Mouse (Mus musculus) liver, embryonic 13.5 days (tissue): Measurements from ENCODE around the gene Gm26558. TPM values are rescaled to one million over a fixed set of nuclear protein-coding genes. Genes with fewer than 3 reads are reported as not detected.

Experiments
- ATAC-seq: fragments of 200-750 bp; cut with Nextera tagmentation; 2 replicates; pipeline ENCODE4 v1.8.0; 2017; ENCODE audit warnings: low read depth, mild to moderate bottlenecking, moderate number of reproducible peaks, moderate library complexity
- DNase-seq: peaks from one replicate; pipeline ENCODE4 v3.0.0; 2022
- H3K27ac ChIP-seq: fragments of 300-500 bp; sonication (generic); 2 replicates; pipeline ENCODE4 v1.5.1; 2015; ENCODE audit warnings: moderate library complexity, mild to moderate bottlenecking, inconsistent platforms
- H3K27me3 ChIP-seq: fragments of 300-500 bp; sonication (generic); 2 replicates; pipeline ENCODE4 v1.6.1; 2015; ENCODE audit warnings: mild to moderate bottlenecking, inconsistent platforms
- H3K36me3 ChIP-seq: fragments of 300-500 bp; sonication (generic); 2 replicates; pipeline ENCODE4 v1.6.1; 2015; ENCODE audit warnings: mild to moderate bottlenecking, inconsistent platforms
- H3K4me1 ChIP-seq: fragments of 300-500 bp; sonication (generic); replicated peaks from 2 replicates; pipeline ENCODE4 v1.6.1; 2015; ENCODE audit warnings: inconsistent platforms
- H3K4me2 ChIP-seq: fragments of 300-500 bp; sonication (generic); 2 replicates; pipeline ENCODE4 v1.6.1; 2015; ENCODE audit warnings: inconsistent platforms, mild to moderate bottlenecking, moderate library complexity
- H3K4me3 ChIP-seq: fragments of 300-500 bp; sonication (generic); replicated peaks from 2 replicates; pipeline ENCODE4 v1.5.1; 2015; ENCODE audit warnings: mild to moderate bottlenecking, inconsistent platforms
- H3K9ac ChIP-seq: fragments of 300-500 bp; sonication (generic); 2 replicates; pipeline ENCODE4 v1.6.1; 2015; ENCODE audit warnings: mild to moderate bottlenecking, inconsistent platforms
- H3K9me3 ChIP-seq: fragments of 300-500 bp; sonication (generic); replicated peaks from 2 replicates; pipeline ENCODE4 v1.6.1; 2016; ENCODE audit warnings: inconsistent platforms
- WGBS: fragments of 180-500 bp; shearing (Covaris S2); methylation state at CpG from one replicate; pipeline ENCODE4 v1.1.7; 2015; ENCODE audit not compliant: insufficient replicate concordance; 5-methylcytosine and 5-hydroxymethylcytosine counted together
- polyA plus RNA-seq: library from polyadenylated mRNA; unstranded; fragments of >200 nt; fragmentation: Nextera tagmentation; extraction: Ambion mirVana; gene quantifications from 2 replicates; pipeline ENCODE4 v1.2.1, GENCODE M21; 2015

Gm26558 gene
- polyA plus RNA-seq, 1 experiment from 2014 or later: 0.54 TPM

GRCm38 (mm10) chr2:70647681-70648080, 14.2 kb downstream of the Gm26558 start:
- ATAC-seq: no peak
- DNase-seq: no peak
- Histone ChIP-seq H3K36me3 (no peaks in the 10 kb centered on the region), H3K9ac (no peak overlapping the region), H3K27ac (no peak overlapping the region), H3K4me2 (no peak overlapping the region), H3K27me3 (no peaks in the 10 kb centered on the region), H3K4me3 (no peak overlapping the region), H3K9me3 (no peaks in the 10 kb centered on the region), H3K4me1 (peaks cover 3% of the 10 kb centered on the region)
- 53% methylated on average over 4 of the region's 4 CpGs for WGBS

GRCm38 (mm10) chr2:70645266-70645780, 16.6 kb downstream of the Gm26558 start:
- no peak overlapping the region for H3K4me2 ChIP-seq
- whole genome bisulfite sequencing: 46% methylated on average over 6 of the region's 6 CpGs
- no peak overlapping the region for H3K9ac ChIP-seq
- no peaks in the 10 kb centered on the region for H3K36me3 ChIP-seq
- ATAC-seq: no peak
- no peak overlapping the region for H3K27ac ChIP-seq
- H3K4me1 ChIP-seq: no peaks in the 10 kb centered on the region
- no peaks in the 10 kb centered on the region for H3K27me3 ChIP-seq
- H3K9me3 ChIP-seq: no peaks in the 10 kb centered on the region
- no peak for DNase-seq
- H3K4me3 ChIP-seq: no peak overlapping the region

GRCm38 (mm10) chr2:70642971-70643565, 18.8 kb downstream of the Gm26558 start:
- no peaks in the 10 kb centered on the region for H3K4me1 ChIP-seq
- no peak overlapping the region for H3K9ac ChIP-seq
- ATAC-seq (no peak), DNase-seq (no peak)
- H3K27me3 ChIP-seq: no peaks in the 10 kb centered on the region
- no peak overlapping the region for H3K27ac ChIP-seq
- H3K4me2 ChIP-seq: no peak overlapping the region
- no peaks in the 10 kb centered on the region for H3K36me3 ChIP-seq
- H3K9me3 ChIP-seq: no peaks in the 10 kb centered on the region
- WGBS: 71% methylated on average over 16 of the region's 16 CpGs
- no peak overlapping the region for H3K4me3 ChIP-seq

- no peaks in the 10 kb centered on the region for H3K4me1 ChIP-seq
- H3K9ac ChIP-seq: no peak overlapping the region
Measured at GRCm38 (mm10) chr2:70640968-70641367, 20.9 kb downstream of the Gm26558 start.

GRCm38 (mm10) chr2:70634028-70634690, 27.7 kb downstream of the Gm26558 start:
- H3K9ac ChIP-seq: no peak overlapping the region
- no peak overlapping the region for H3K27ac ChIP-seq
- no peaks in the 10 kb centered on the region for H3K9me3 ChIP-seq
- H3K36me3 ChIP-seq: no peaks in the 10 kb centered on the region
- H3K27me3 ChIP-seq: no peaks in the 10 kb centered on the region
- H3K4me3 ChIP-seq: no peak overlapping the region
- H3K4me2 ChIP-seq: no peak overlapping the region
- no peak for DNase-seq
- ATAC-seq: no peak
- WGBS: 71% methylated on average over 5 of the region's 5 CpGs
- H3K4me1 ChIP-seq: no peaks in the 10 kb centered on the region

More at GRCm38 (mm10) chr2:70640968-70641367, 20.9 kb downstream of the Gm26558 start:
- Histone ChIP-seq H3K36me3 (no peaks in the 10 kb centered on the region), H3K9me3 (no peaks in the 10 kb centered on the region), H3K27me3 (no peaks in the 10 kb centered on the region), H3K4me3 (no peak overlapping the region), H3K27ac (no peak overlapping the region), H3K4me2 (no peak overlapping the region)
- no peak for DNase-seq
- no peak for ATAC-seq

- H3K36me3 ChIP-seq: no peaks in the 10 kb centered on the region
- ATAC-seq: no peak
- no peaks in the 10 kb centered on the region for H3K27me3 ChIP-seq
- H3K4me3 ChIP-seq: no peak overlapping the region
- H3K9me3 ChIP-seq: 0 out of 2 replicates have a peak, but pooled peaks cover 3% of the 10 kb centered on the region
- no peak for DNase-seq
- H3K4me2 ChIP-seq: no peak overlapping the region
- no peak overlapping the region for H3K27ac ChIP-seq
- 63% methylated on average over 1 of the region's 1 CpGs for WGBS
- no peak overlapping the region for H3K9ac ChIP-seq
- H3K4me1 ChIP-seq: no peaks in the 10 kb centered on the region
Measured at GRCm38 (mm10) chr2:70632412-70632811, 29.5 kb downstream of the Gm26558 start.

- ATAC-seq (no peak), DNase-seq (no peak)
- H3K27ac ChIP-seq: no peak overlapping the region
- H3K36me3 ChIP-seq: no peaks in the 10 kb centered on the region
- H3K4me1 ChIP-seq: no peaks in the 10 kb centered on the region
- H3K9me3 ChIP-seq: 0 out of 2 replicates have a peak, but pooled peaks cover 7% of the 10 kb centered on the region
- no peak overlapping the region for H3K9ac ChIP-seq
- no peaks in the 10 kb centered on the region for H3K27me3 ChIP-seq
- 55% methylated on average over 1 of the region's 1 CpGs for WGBS
- no peak overlapping the region for H3K4me2 ChIP-seq
- no peak overlapping the region for H3K4me3 ChIP-seq
Measured at GRCm38 (mm10) chr2:70631321-70631720, 30.6 kb downstream of the Gm26558 start.

- Histone ChIP-seq H3K36me3 (no peaks in the 10 kb centered on the region), H3K9ac (no peak overlapping the region), H3K4me2 (no peak overlapping the region), H3K4me3 (no peak overlapping the region), H3K9me3 (0 out of 2 replicates have a peak, but pooled peaks cover 7% of the 10 kb centered on the region), H3K27me3 (no peaks in the 10 kb centered on the region), H3K4me1 (no peaks in the 10 kb centered on the region), H3K27ac (no peak overlapping the region)
- DNase-seq: no peak
- WGBS: 47% methylated on average over 3 of the region's 3 CpGs
- ATAC-seq: no peak
Measured at GRCm38 (mm10) chr2:70629921-70630320, 32.0 kb downstream of the Gm26558 start.

GRCm38 (mm10) chr2:70629339-70629761, 32.6 kb downstream of the Gm26558 start:
- Histone ChIP-seq H3K9ac (no peak overlapping the region), H3K4me1 (no peaks in the 10 kb centered on the region), H3K27ac (no peak overlapping the region), H3K4me3 (no peak overlapping the region), H3K27me3 (no peaks in the 10 kb centered on the region), H3K36me3 (no peaks in the 10 kb centered on the region), H3K4me2 (no peak overlapping the region), H3K9me3 (0 out of 2 replicates have a peak, but pooled peaks cover 7% of the 10 kb centered on the region)
- no peak for ATAC-seq
- DNase-seq: no peak
- 24% methylated on average over 10 of the region's 10 CpGs for WGBS

- WGBS: 44% methylated on average over 12 of the region's 12 CpGs
- no peaks in the 10 kb centered on the region for H3K27me3 ChIP-seq
Measured at GRCm38 (mm10) chr2:70628397-70628796, 33.5 kb downstream of the Gm26558 start.

GRCm38 (mm10) chr2:70625761-70626160, 36.1 kb downstream of the Gm26558 start:
- Histone ChIP-seq H3K4me1 (no peaks in the 10 kb centered on the region), H3K36me3 (no peaks in the 10 kb centered on the region), H3K9me3 (0 out of 2 replicates have a peak, but pooled peaks cover 7% of the 10 kb centered on the region), H3K4me3 (no peak overlapping the region), H3K4me2 (no peak overlapping the region), H3K27ac (no peak overlapping the region), H3K9ac (no peak overlapping the region), H3K27me3 (no peaks in the 10 kb centered on the region)
- WGBS: 40% methylated on average over 7 of the region's 7 CpGs
- DNase-seq (no peak), ATAC-seq (no peak)

More at GRCm38 (mm10) chr2:70628397-70628796, 33.5 kb downstream of the Gm26558 start:
- Histone ChIP-seq H3K9ac (no peak overlapping the region), H3K27ac (no peak overlapping the region), H3K4me3 (no peak overlapping the region), H3K4me1 (no peaks in the 10 kb centered on the region), H3K36me3 (no peaks in the 10 kb centered on the region), H3K4me2 (no peak overlapping the region), H3K9me3 (0 out of 2 replicates have a peak, but pooled peaks cover 7% of the 10 kb centered on the region)
- DNase-seq (no peak), ATAC-seq (no peak)
